Mouse (Mus musculus): ENCODE data around the gene Agap3. TPM values are rescaled to one million over a fixed set of nuclear protein-coding genes. Genes with fewer than 3 reads are reported as not detected.

Gene Agap3
- 51.5 TPM for polyA plus RNA-seq (2014; fragmentation: Illumina TruSeq; extraction: RNeasy Lipid Tissue Mini Kit (QIAGEN cat#74804); ENCODE audit: low read depth, low replicate concordance)

GRCm38 (mm10) chr5:24452030-24452690 is at the start of gene Agap3:
Agap3 (plus strand) TSS chr5:24452177.

GRCm38 (mm10) chr5:24413042-24413693 is 38.8 kb upstream of the Agap3 start, which contains the start of gene Asic3:
Asic3 (plus strand) TSS chr5:24413392.

GRCm38 (mm10) chr5:24423129-24424003 is 28.6 kb upstream of the Agap3 start, which contains the start of the genes Cdk5 and Slc4a2:
Cdk5 (minus strand) TSS chr5:24423530.
Slc4a2 (plus strand) TSS chr5:24423837.

GRCm38 (mm10) chr5:24444746-24445427 is 7.1 kb upstream of the Agap3 start, which contains the start of gene Fastk:
Fastk (minus strand) TSS chr5:24445287.

GRCm38 (mm10) chr5:24447624-24448298 is 4.2 kb upstream of the Agap3 start, which contains the start of gene Tmub1:
Tmub1 (minus strand) TSS chr5:24447854.

GRCm38 (mm10) chr5:24526889-24527230 is 74.9 kb downstream of the Agap3 start, which contains the start of gene Gbx1:
Gbx1 (minus strand) TSS chr5:24527202.

GRCm38 (mm10) chr5:24540387-24541143 is 88.6 kb downstream of the Agap3 start, which contains the start of gene Asb10:
Asb10 (minus strand) TSS chr5:24540978.

Other genes with a start within 250 kb of the Agap3 start
- 16.1 TPM for gene Kcnh2, start 100.6 kb upstream of the Agap3 start, polyA plus RNA-seq (2014; fragmentation: Illumina TruSeq; extraction: RNeasy Lipid Tissue Mini Kit (QIAGEN cat#74804); ENCODE audit: low read depth, low replicate concordance)
- gene Nos3, start 87.4 kb upstream of the Agap3 start, polyA plus RNA-seq (2014; fragmentation: Illumina TruSeq; extraction: RNeasy Lipid Tissue Mini Kit (QIAGEN cat#74804); ENCODE audit: low read depth, low replicate concordance): 9.9 TPM
- 0.74 TPM for gene Atg9b, start 60.0 kb upstream of the Agap3 start, polyA plus RNA-seq (2014; fragmentation: Illumina TruSeq; extraction: RNeasy Lipid Tissue Mini Kit (QIAGEN cat#74804); ENCODE audit: low read depth, low replicate concordance)
- gene Abcb8, start 58.5 kb upstream of the Agap3 start, polyA plus RNA-seq (2014; fragmentation: Illumina TruSeq; extraction: RNeasy Lipid Tissue Mini Kit (QIAGEN cat#74804); ENCODE audit: low read depth, low replicate concordance): 36.5 TPM
- gene Asic3, start 38.8 kb upstream of the Agap3 start, polyA plus RNA-seq (2014; fragmentation: Illumina TruSeq; extraction: RNeasy Lipid Tissue Mini Kit (QIAGEN cat#74804); ENCODE audit: low read depth, low replicate concordance): not detected
- gene Cdk5, start 28.6 kb upstream of the Agap3 start, polyA plus RNA-seq (2014; fragmentation: Illumina TruSeq; extraction: RNeasy Lipid Tissue Mini Kit (QIAGEN cat#74804); ENCODE audit: low read depth, low replicate concordance): 43.5 TPM
- 48.3 TPM for gene Slc4a2, start 28.3 kb upstream of the Agap3 start, polyA plus RNA-seq (2014; fragmentation: Illumina TruSeq; extraction: RNeasy Lipid Tissue Mini Kit (QIAGEN cat#74804); ENCODE audit: low read depth, low replicate concordance)
- gene Fastk, start 6.9 kb upstream of the Agap3 start, polyA plus RNA-seq (2014; fragmentation: Illumina TruSeq; extraction: RNeasy Lipid Tissue Mini Kit (QIAGEN cat#74804); ENCODE audit: low read depth, low replicate concordance): 58.6 TPM
- gene Tmub1, start 4.3 kb upstream of the Agap3 start, polyA plus RNA-seq (2014; fragmentation: Illumina TruSeq; extraction: RNeasy Lipid Tissue Mini Kit (QIAGEN cat#74804); ENCODE audit: low read depth, low replicate concordance): 23.1 TPM
- not detected for gene Gbx1, start 75.0 kb downstream of the Agap3 start, polyA plus RNA-seq (2014; fragmentation: Illumina TruSeq; extraction: RNeasy Lipid Tissue Mini Kit (QIAGEN cat#74804); ENCODE audit: low read depth, low replicate concordance)
- gene Asb10, start 88.8 kb downstream of the Agap3 start, polyA plus RNA-seq (2014; fragmentation: Illumina TruSeq; extraction: RNeasy Lipid Tissue Mini Kit (QIAGEN cat#74804); ENCODE audit: low read depth, low replicate concordance): 0.91 TPM
- gene 4931409K22Rik, start 104.6 kb downstream of the Agap3 start, polyA plus RNA-seq (2014; fragmentation: Illumina TruSeq; extraction: RNeasy Lipid Tissue Mini Kit (QIAGEN cat#74804); ENCODE audit: low read depth, low replicate concordance): 1.3 TPM
- gene Abcf2, start 125.3 kb downstream of the Agap3 start, polyA plus RNA-seq (2014; fragmentation: Illumina TruSeq; extraction: RNeasy Lipid Tissue Mini Kit (QIAGEN cat#74804); ENCODE audit: low read depth, low replicate concordance): 38.6 TPM
- gene Chpf2, start 134.6 kb downstream of the Agap3 start, polyA plus RNA-seq (2014; fragmentation: Illumina TruSeq; extraction: RNeasy Lipid Tissue Mini Kit (QIAGEN cat#74804); ENCODE audit: low read depth, low replicate concordance): 41.2 TPM
- 180 TPM for gene Smarcd3, start 172.2 kb downstream of the Agap3 start, polyA plus RNA-seq (2014; fragmentation: Illumina TruSeq; extraction: RNeasy Lipid Tissue Mini Kit (QIAGEN cat#74804); ENCODE audit: low read depth, low replicate concordance)
- 54.0 TPM for gene Nub1, start 233.4 kb downstream of the Agap3 start, polyA plus RNA-seq (2014; fragmentation: Illumina TruSeq; extraction: RNeasy Lipid Tissue Mini Kit (QIAGEN cat#74804); ENCODE audit: low read depth, low replicate concordance)

All from adipose tissue, adult 10 weeks (tissue).